Comparison of ENCODE assay signal across 7 mouse cellular contexts in the genomic region with DNA sequence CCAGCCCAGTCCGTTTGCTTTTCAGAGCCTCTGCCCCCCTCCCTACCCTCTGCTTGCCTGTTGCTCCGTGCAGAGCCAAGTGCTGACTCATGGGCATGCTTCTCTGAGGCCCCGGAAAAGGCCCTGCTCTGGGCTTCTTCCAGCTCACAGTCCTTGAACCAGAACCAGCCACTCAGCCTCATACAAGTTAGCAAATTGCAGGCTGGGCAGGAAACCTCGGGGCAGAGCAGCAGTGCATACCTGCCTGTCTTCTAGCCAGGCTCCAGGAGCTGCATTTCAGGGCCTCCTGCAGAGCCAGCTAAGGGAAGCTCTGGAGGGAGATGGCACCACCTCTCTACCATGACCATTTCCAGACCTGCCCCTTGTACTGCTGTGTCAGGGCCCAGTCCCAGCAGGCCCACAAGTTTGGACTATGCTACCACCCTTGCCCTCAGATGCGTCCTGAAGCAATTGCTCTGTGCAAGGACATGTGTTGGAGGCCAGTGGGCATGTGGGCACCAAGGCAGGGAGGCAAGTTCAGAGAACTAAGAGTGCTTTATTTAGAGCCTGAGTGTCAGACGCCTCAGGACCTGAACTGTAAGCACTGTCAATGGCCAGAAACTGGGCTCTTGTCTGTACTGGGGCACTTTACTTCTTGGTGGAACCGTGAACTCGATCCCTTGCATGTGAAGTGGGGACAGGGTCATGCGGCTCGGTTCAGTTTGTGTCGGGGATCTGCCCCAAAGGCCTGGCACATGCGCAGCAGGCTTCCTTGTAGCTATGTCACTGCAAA. TPM values are rescaled to one million over a fixed set of nuclear protein-coding genes. Genes with fewer than 3 reads are reported as not detected.
A peak's percentile ranks its signal among the peaks of the same experiment; 100 is the strongest.
DNase-seq lines count a peak whose midpoint lies in the region; ATAC-seq lines count a peak whose summit lies in the region.

No protein-coding gene starts in this region.

- peak; percentile 47 to 76 for DNase-seq in urinary bladder, adult 18-20 months (ENCODE audit: low spot score in 2 of 2)
- no peak for DNase-seq in urinary bladder, postnatal 10 days (ENCODE audit: low spot score)
- DNase-seq in layer of hippocampus, postnatal 14 days (ENCODE audit: low spot score in 2 of 2), result peak; percentile 37 to 60
- DNase-seq in right cerebral cortex, postnatal 25 days, result peak; percentile 47
- no peak for DNase-seq in embryo, embryonic 9.5 days (ENCODE audit: extremely low spot score)

- no peak overlapping the region for H3K4me3 ChIP-seq in brown adipose tissue, adult 24 weeks (ENCODE audit: insufficient read depth, low read depth, low read length)
- no peak overlapping the region for H3K4me3 ChIP-seq in heart, embryonic 15.5 days

- H3K9me3 ChIP-seq in heart, embryonic 15.5 days (replicated peaks), result no peaks in the 10 kb centered on the region

- peaks cover 22% of the 10 kb centered on the region for H3K4me1 ChIP-seq in brown adipose tissue, adult 24 weeks (ENCODE audit: control insufficient read depth, insufficient read depth, insufficient read length, low read length)
- H3K4me1 ChIP-seq in heart, embryonic 15.5 days (replicated peaks), result peaks cover 36% of the 10 kb centered on the region

- H3K9ac ChIP-seq in heart, embryonic 15.5 days, result no peak overlapping the region; the same call in 1 of the 2 replicates

- no peaks in the 10 kb centered on the region for H3K27me3 ChIP-seq in heart, embryonic 15.5 days

- no peak overlapping the region for H3K4me2 ChIP-seq in heart, embryonic 15.5 days

- peak; percentile 27; the same call in 1 of the 2 replicates for ATAC-seq in heart, embryonic 15.5 days (replicated peaks; ENCODE audit: insufficient number of reproducible peaks, insufficient read depth, low FRiP score, low read depth)

- 58% methylated on average over 12 of the region's 12 CpGs for WGBS in heart, embryonic 15.5 days

- peak overlapping the region; percentile 58 for H3K27ac ChIP-seq in brown adipose tissue, adult 24 weeks (replicated peaks; ENCODE audit: low read depth, low read length)
- peak overlapping the region; percentile 69 for H3K27ac ChIP-seq in heart, embryonic 15.5 days

- H3K36me3 ChIP-seq in heart, embryonic 15.5 days, result 0 out of 2 replicates have a peak, but pooled peaks cover 5% of the 10 kb centered on the region

RNA-seq across cellular contexts. Expression of gene Ldhd, which starts 5.9 kb away (rescaled TPM):
- polyA plus RNA-seq in brown adipose tissue, adult 24 weeks (2012; ENCODE audit: insufficient read depth, insufficient read length, missing spikeins), result 84.9 and 93.8 TPM in 2 replicates
- 0.79 and 1.0 TPM in 2 replicates for polyA plus RNA-seq in heart, embryonic 15.5 days (2015; fragmentation: Nextera tagmentation; extraction: Ambion mirVana)
- 1 to 10 TPM; 4.6 to 6.2 TPM for total RNA-seq in layer of hippocampus, postnatal 14 days (2021)

RNA-seq across cellular contexts. Expression of gene Zfp1, which starts 18.9 kb away (rescaled TPM):
- 5.3 and 6.8 TPM in 2 replicates for polyA plus RNA-seq in brown adipose tissue, adult 24 weeks (2012; ENCODE audit: insufficient read depth, insufficient read length, missing spikeins)
- polyA plus RNA-seq in heart, embryonic 15.5 days (2015; fragmentation: Nextera tagmentation; extraction: Ambion mirVana), result 11.7 and 15.0 TPM in 2 replicates
- total RNA-seq in layer of hippocampus, postnatal 14 days (2021), result 10 to 100 TPM; 21.2 to 22.7 TPM

Comparison
In these comparisons a context has a peak if more than half of its experiments do, and no peak if none do; other contexts are left out.
1. DNase-seq: peak in urinary bladder, adult 18-20 months (2 of 2), layer of hippocampus, postnatal 14 days (2 of 2) and right cerebral cortex, postnatal 25 days (single experiment); none in urinary bladder, postnatal 10 days (single experiment) and embryo, embryonic 9.5 days (single experiment).
2. RNA of gene Ldhd, which starts 5.9 kb away (polyA plus RNA-seq): 84.9 to 93.8 TPM in brown adipose tissue, adult 24 weeks; 0.79 to 1.0 TPM in heart, embryonic 15.5 days; every median in the first group is over 10 times any median in the second.